Mouse (Mus musculus) forebrain, postnatal 0 days (tissue): ENCODE results near the gene Nppc. TPM values are rescaled to one million over a fixed set of nuclear protein-coding genes. Genes with fewer than 3 reads are reported as not detected.

Experiments used
- ATAC-seq: fragments of 200-750 bp; cut with Nextera tagmentation; 2 replicates; pipeline ENCODE4 v1.8.0; 2017; ENCODE audit warnings: mild to moderate bottlenecking, moderate library complexity
- DNase-seq: peaks from one replicate; pipeline ENCODE4 v3.0.0-alpha.2; 2015
- H3K27ac ChIP-seq: fragments of 300-500 bp; sonication (generic); 2 replicates; pipeline ENCODE4 v1.5.1; 2014; ENCODE audit warnings: low read depth, mild to moderate bottlenecking, antibody characterized with exemption, low read length, moderate library complexity, mixed read lengths
- H3K27me3 ChIP-seq: fragments of 300-500 bp; sonication (generic); 2 replicates; pipeline ENCODE4 v1.6.1; 2014; ENCODE audit warnings: mild to moderate bottlenecking, low read length, mixed read lengths; ENCODE audit not compliant: insufficient read depth
- H3K36me3 ChIP-seq: fragments of 300-500 bp; sonication (generic); 2 replicates; pipeline ENCODE4 v1.6.1; 2014; ENCODE audit warnings: mild to moderate bottlenecking, moderate library complexity; ENCODE audit not compliant: insufficient read depth
- H3K4me1 ChIP-seq: fragments of 300-500 bp; sonication (generic); 2 replicates; pipeline ENCODE4 v1.6.1; 2014; ENCODE audit warnings: antibody characterized with exemption; ENCODE audit not compliant: insufficient read depth
- H3K4me2 ChIP-seq: fragments of 300-500 bp; sonication (generic); 2 replicates; pipeline ENCODE4 v1.6.1; 2014; ENCODE audit warnings: low read depth, mild to moderate bottlenecking, moderate library complexity
- H3K4me3 ChIP-seq: fragments of 300-500 bp; sonication (generic); 2 replicates; pipeline ENCODE4 v1.5.1; 2014; ENCODE audit warnings: low read depth, low read length, mixed read lengths
- H3K9ac ChIP-seq: fragments of 300-500 bp; sonication (generic); 2 replicates; pipeline ENCODE4 v1.6.1; 2014; ENCODE audit warnings: mild to moderate bottlenecking
- H3K9me3 ChIP-seq: fragments of 300-500 bp; sonication (generic); 2 replicates; pipeline ENCODE4 v1.6.1; 2016; ENCODE audit warnings: low read length
- CTCF ChIP-seq: sonication (generic); IDR thresholded peaks from 2 replicates; pipeline ENCODE4 v1.5.1; 2016; ENCODE audit warnings: antibody characterized with exemption, control low read depth, low read depth
- WGBS: fragments of 180-500 bp; shearing (Covaris S2); extraction: QIAGEN DNeasy Blood & Tissue Kit; methylation state at CpG from one replicate; pipeline ENCODE4 v1.1.7; 2014; 5-methylcytosine and 5-hydroxymethylcytosine counted together
- polyA plus RNA-seq: library from polyadenylated mRNA; unstranded; fragments of >200 nt; fragmentation: Nextera tagmentation; extraction: Ambion mirVana; gene quantifications from 2 replicates; pipeline ENCODE4 v1.2.1, GENCODE M21; 2015
- total RNA-seq: library from RNA; depleted of rRNA; stranded (reverse); fragments of >200 nt; gene quantifications from 2 replicates; pipeline ENCODE4 v1.2.3, GENCODE M21; 2014

Gene Nppc
- total and polyA plus RNA-seq, 2 experiments from 2014 or later: 5.7 to 9.2 TPM

- H3K27ac ChIP-seq: peak overlapping the region; percentile 17; the same call in 1 of the 2 replicates
- no peak for TF ChIP-seq CTCF
- H3K27me3 ChIP-seq: no peaks in the 10 kb centered on the region
- no peak overlapping the region for H3K9ac ChIP-seq
- peak overlapping the region; percentile 39 for H3K4me2 ChIP-seq
- no peak for DNase-seq
- no peaks in the 10 kb centered on the region for H3K36me3 ChIP-seq
- 57% methylated on average over 7 of the region's 7 CpGs for WGBS
- peak; percentile 24; the same call in 1 of the 2 replicates for ATAC-seq
- no peaks in the 10 kb centered on the region for H3K9me3 ChIP-seq
- peaks cover 4% of the 10 kb centered on the region; the same call in 1 of the 2 replicates for H3K4me1 ChIP-seq
- peak overlapping the region; percentile 14; the same call in 1 of the 2 replicates for H3K4me3 ChIP-seq
These were observed 36.3 kb downstream of the Nppc start for GRCm38 (mm10) chr1:86633840-86634750.

GRCm38 (mm10) chr1:86633434-86633833, 36.9 kb downstream of the Nppc start:
- Histone ChIP-seq H3K36me3 (no peaks in the 10 kb centered on the region), H3K9ac (no peak overlapping the region), H3K9me3 (no peaks in the 10 kb centered on the region), H3K4me3 (no peak overlapping the region), H3K27me3 (no peaks in the 10 kb centered on the region), H3K4me1 (peaks cover 4% of the 10 kb centered on the region; the same call in 1 of the 2 replicates), H3K4me2 (no peak overlapping the region), H3K27ac (no peak overlapping the region)
- DNase-seq: no peak
- WGBS: 48% methylated on average over 3 of the region's 3 CpGs
- no peak for TF ChIP-seq CTCF
- ATAC-seq: no peak; the same call in 1 of the 2 replicates

DNA sequence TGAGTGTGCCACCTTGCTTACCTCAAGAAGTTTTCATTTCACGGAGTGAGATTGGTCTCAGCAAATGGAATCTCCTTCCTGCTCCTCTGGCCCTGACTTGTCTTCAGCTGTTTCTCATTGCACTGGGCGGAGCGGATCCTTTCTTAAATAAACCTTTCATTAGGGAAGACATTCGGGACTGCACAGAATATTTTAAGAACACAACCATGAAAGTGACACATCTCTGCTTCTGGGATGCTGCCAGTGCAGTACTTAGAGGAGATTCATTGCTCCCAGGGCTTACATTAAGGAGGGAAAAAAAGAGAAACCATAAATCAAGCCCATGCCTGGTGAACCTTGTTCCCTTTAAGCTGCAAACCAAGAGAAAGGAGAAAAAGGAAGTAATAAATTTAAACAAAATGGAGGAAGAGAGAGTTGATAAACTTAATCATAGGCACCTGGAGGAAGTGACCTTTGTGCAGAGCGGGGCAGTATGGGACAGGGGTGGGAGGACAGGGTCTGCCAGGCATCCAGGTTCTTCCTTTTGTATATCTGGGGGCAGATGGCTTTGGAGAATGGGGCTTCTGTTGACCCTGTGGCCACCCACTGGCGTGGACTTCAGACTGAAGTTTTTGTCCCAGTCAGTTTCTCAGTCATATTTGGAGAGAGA, 37.5 kb downstream of the Nppc start:
- Histone ChIP-seq H3K9me3 (no peaks in the 10 kb centered on the region), H3K27ac (no peak overlapping the region), H3K27me3 (no peaks in the 10 kb centered on the region), H3K4me2 (no peak overlapping the region), H3K4me1 (peaks cover 4% of the 10 kb centered on the region; the same call in 1 of the 2 replicates), H3K4me3 (no peak overlapping the region), H3K36me3 (no peaks in the 10 kb centered on the region), H3K9ac (no peak overlapping the region)
- ATAC-seq: no peak
- WGBS: 80% methylated on average over 6 of the region's 6 CpGs
- no peak for DNase-seq
- TF ChIP-seq CTCF: no peak

DNA sequence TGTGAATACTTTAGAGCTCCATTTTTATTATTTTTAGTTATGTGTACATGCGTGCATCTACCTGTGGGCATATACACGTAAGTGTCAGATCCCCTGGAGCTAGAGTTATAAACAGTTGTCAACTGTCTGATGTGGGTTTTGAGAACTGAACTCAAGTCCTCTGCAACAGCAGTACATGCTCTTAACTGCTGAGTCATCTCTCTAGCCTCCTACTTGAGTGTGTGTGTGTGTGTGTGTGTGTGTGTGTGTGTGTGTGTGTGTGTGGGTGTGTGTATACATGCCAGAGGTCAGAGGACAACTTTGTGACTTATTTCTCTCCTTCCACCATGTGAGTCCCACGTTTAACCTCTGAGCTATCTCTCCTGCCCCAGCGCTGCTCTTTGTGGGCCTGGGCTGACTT, 39.8 kb downstream of the Nppc start:
- H3K4me2 ChIP-seq: no peak overlapping the region
- H3K4me3 ChIP-seq: no peak overlapping the region
- H3K27ac ChIP-seq: no peak overlapping the region
- no peaks in the 10 kb centered on the region for H3K9me3 ChIP-seq
- no peak overlapping the region for H3K9ac ChIP-seq
- no peak for TF ChIP-seq CTCF
- H3K4me1 ChIP-seq: peaks cover 4% of the 10 kb centered on the region; the same call in 1 of the 2 replicates
- WGBS: 86% methylated on average over 4 of the region's 4 CpGs
- no peak for ATAC-seq
- DNase-seq: no peak
- H3K27me3 ChIP-seq: no peaks in the 10 kb centered on the region
- H3K36me3 ChIP-seq: no peaks in the 10 kb centered on the region

DNA sequence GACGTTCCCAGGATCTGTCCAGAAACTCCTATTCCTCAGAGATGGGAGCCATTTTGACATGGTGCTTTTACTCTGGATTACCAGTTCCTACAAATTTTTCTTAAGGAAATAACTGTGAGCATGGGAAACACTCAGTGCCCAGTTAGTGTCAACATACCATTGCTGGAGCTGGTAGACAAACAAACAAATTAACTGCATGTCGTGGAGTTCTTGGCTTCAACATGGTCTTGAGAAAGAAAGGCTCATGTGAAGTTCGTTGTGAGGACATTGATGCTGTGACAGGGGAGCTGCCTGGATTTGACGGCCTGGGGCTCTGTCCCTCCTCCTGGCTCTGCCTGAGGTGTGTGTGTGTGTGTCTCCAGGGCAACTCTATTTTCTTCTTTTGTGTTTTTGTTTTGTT, 40.4 kb downstream of the Nppc start:
- H3K9ac ChIP-seq: no peak overlapping the region
- no peak for TF ChIP-seq CTCF
- peaks cover 4% of the 10 kb centered on the region; the same call in 1 of the 2 replicates for H3K4me1 ChIP-seq
- WGBS: 41% methylated on average over 4 of the region's 4 CpGs
- H3K27ac ChIP-seq: no peak overlapping the region
- H3K9me3 ChIP-seq: no peaks in the 10 kb centered on the region
- ATAC-seq (no peak), DNase-seq (no peak)
- H3K27me3 ChIP-seq: no peaks in the 10 kb centered on the region
- no peaks in the 10 kb centered on the region for H3K36me3 ChIP-seq
- H3K4me2 ChIP-seq: no peak overlapping the region
- H3K4me3 ChIP-seq: no peak overlapping the region

- no peak for DNase-seq
- 86% methylated on average over 3 of the region's 3 CpGs for WGBS
- no peak for TF ChIP-seq CTCF
- no peaks in the 10 kb centered on the region for H3K27me3 ChIP-seq
- no peak for ATAC-seq
- no peaks in the 10 kb centered on the region for H3K36me3 ChIP-seq
- H3K27ac ChIP-seq: no peak overlapping the region
- H3K4me1 ChIP-seq: peaks cover 1% of the 10 kb centered on the region; the same call in 1 of the 2 replicates
- no peaks in the 10 kb centered on the region for H3K9me3 ChIP-seq
- H3K9ac ChIP-seq: no peak overlapping the region
- no peak overlapping the region for H3K4me3 ChIP-seq
- no peak overlapping the region for H3K4me2 ChIP-seq
These were observed 42.1 kb downstream of the Nppc start for GRCm38 (mm10) chr1:86628270-86628669.
